Mouse (Mus musculus) intestine, embryonic 15.5 days (tissue): ENCODE measurements at regions not wholly inside any gene's neighbourhood (a gene's known extent, or its start where the extent isn't known, plus 50 kb on each side); places are given as distances from the start of the nearest gene placed in this dataset.
A peak's percentile ranks its signal among the peaks of the same experiment; 100 is the strongest.

Experiments
- ATAC-seq: fragments of 200-750 bp; cut with Nextera tagmentation; 2 replicates; pipeline ENCODE4 v1.8.0; 2017; ENCODE audit warnings: moderate TSS enrichment, moderate library complexity
- H3K27ac ChIP-seq: fragments of 300-500 bp; sonication (generic); 2 replicates; pipeline ENCODE4 v1.5.1; 2015; ENCODE audit warnings: mild to moderate bottlenecking, inconsistent platforms
- H3K27me3 ChIP-seq: fragments of 300-500 bp; sonication (generic); replicated peaks from 2 replicates; pipeline ENCODE4 v1.6.1; 2015; ENCODE audit warnings: inconsistent platforms
- H3K36me3 ChIP-seq: fragments of 300-500 bp; sonication (generic); 2 replicates; pipeline ENCODE4 v1.6.1; 2015; ENCODE audit warnings: inconsistent platforms
- H3K4me1 ChIP-seq: fragments of 300-500 bp; sonication (generic); replicated peaks from 2 replicates; pipeline ENCODE4 v1.6.1; 2015; ENCODE audit warnings: inconsistent platforms
- H3K4me2 ChIP-seq: fragments of 300-500 bp; sonication (generic); replicated peaks from 2 replicates; pipeline ENCODE4 v1.6.1; 2015; ENCODE audit warnings: mild to moderate bottlenecking, inconsistent platforms
- H3K4me3 ChIP-seq: fragments of 300-500 bp; sonication (generic); replicated peaks from 2 replicates; pipeline ENCODE4 v1.5.1; 2015; ENCODE audit warnings: inconsistent platforms
- H3K9ac ChIP-seq: fragments of 300-500 bp; sonication (generic); 2 replicates; pipeline ENCODE4 v1.6.1; 2015; ENCODE audit warnings: inconsistent platforms
- H3K9me3 ChIP-seq: fragments of 300-500 bp; sonication (generic); 2 replicates; pipeline ENCODE4 v1.6.1; 2016; ENCODE audit warnings: inconsistent platforms
- WGBS: fragments of 180-500 bp; shearing (Covaris S2); methylation state at CpG from one replicate; pipeline ENCODE4 v1.1.7; 2015; 5-methylcytosine and 5-hydroxymethylcytosine counted together

- no peak overlapping the region for H3K27ac ChIP-seq
- H3K27me3 ChIP-seq = no peaks in the 10 kb centered on the region
- no peak for ATAC-seq
- H3K9ac ChIP-seq = no peak overlapping the region
- no peaks in the 10 kb centered on the region for H3K36me3 ChIP-seq
- no peaks in the 10 kb centered on the region for H3K9me3 ChIP-seq
- no peak overlapping the region for H3K4me3 ChIP-seq
- no peaks in the 10 kb centered on the region for H3K4me1 ChIP-seq
- H3K4me2 ChIP-seq = no peak overlapping the region
- 30% methylated on average over 9 of the region's 9 CpGs for WGBS
Measured at GRCm38 (mm10) chr10:125850370-125850769, 115.6 kb upstream of the Lrig3 start.

DNA sequence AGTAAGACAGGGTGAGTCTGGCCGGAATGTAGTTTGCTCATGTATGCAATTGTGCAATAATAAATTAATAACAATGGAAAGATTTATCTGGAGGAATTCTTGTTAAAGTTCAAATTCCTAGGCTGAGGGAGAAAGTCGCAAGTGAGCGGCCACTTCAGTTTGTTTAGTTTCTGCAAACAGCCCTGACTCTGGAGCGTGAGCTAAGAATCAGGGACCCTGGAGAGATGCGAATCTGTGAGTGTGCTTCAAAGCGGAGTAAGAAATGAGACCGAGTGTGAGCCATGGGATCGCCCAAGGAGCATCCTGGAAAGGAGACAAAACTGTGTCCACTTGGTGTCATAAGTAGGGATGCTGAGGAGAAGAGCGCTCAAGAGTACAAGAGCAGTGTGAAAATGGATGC lies 104.2 kb upstream of the Lrig3 start:
- H3K4me3 ChIP-seq = no peak overlapping the region
- WGBS = 53% methylated on average over 9 of the region's 9 CpGs
- H3K4me2 ChIP-seq = no peak overlapping the region
- no peak overlapping the region for H3K27ac ChIP-seq
- no peaks in the 10 kb centered on the region for H3K36me3 ChIP-seq
- H3K9ac ChIP-seq = no peak overlapping the region
- H3K9me3 ChIP-seq = no peaks in the 10 kb centered on the region
- ATAC-seq = no peak
- no peaks in the 10 kb centered on the region for H3K4me1 ChIP-seq
- no peaks in the 10 kb centered on the region for H3K27me3 ChIP-seq

DNA sequence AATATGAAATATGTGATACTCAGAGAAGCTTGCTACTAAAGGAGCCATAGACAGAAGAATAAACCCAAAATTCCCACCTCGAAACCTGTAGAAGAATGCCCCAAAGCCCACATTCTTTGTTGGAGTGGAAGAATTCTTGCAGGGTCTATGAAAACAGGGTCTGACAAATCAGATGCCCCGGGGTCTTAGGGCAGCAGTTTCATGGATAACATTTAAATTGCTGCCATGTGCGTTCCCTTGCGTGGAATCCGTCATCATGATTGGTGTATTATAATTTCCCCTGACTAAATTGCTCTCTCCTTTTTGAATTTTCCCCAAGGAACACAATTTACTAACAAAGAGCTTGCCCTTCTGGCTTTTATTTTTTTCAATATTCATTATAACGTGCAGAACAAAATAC lies 99.6 kb upstream of the Lrig3 start:
- Histone ChIP-seq H3K4me1 (no peaks in the 10 kb centered on the region), H3K4me2 (no peak overlapping the region), H3K36me3 (no peaks in the 10 kb centered on the region), H3K27me3 (no peaks in the 10 kb centered on the region), H3K9ac (no peak overlapping the region), H3K27ac (no peak overlapping the region), H3K9me3 (no peaks in the 10 kb centered on the region), H3K4me3 (no peak overlapping the region)
- WGBS = 87% methylated on average over 6 of the region's 6 CpGs
- ATAC-seq = no peak

GRCm38 (mm10) chr10:125884563-125884962 lies 81.4 kb upstream of the Lrig3 start:
- 63% methylated on average over 3 of the region's 3 CpGs for WGBS
- Histone ChIP-seq H3K9me3 (no peaks in the 10 kb centered on the region), H3K4me3 (no peak overlapping the region), H3K27me3 (no peaks in the 10 kb centered on the region), H3K4me2 (no peak overlapping the region), H3K9ac (no peak overlapping the region), H3K27ac (no peak overlapping the region), H3K36me3 (no peaks in the 10 kb centered on the region), H3K4me1 (no peaks in the 10 kb centered on the region)
- ATAC-seq = no peak

DNA sequence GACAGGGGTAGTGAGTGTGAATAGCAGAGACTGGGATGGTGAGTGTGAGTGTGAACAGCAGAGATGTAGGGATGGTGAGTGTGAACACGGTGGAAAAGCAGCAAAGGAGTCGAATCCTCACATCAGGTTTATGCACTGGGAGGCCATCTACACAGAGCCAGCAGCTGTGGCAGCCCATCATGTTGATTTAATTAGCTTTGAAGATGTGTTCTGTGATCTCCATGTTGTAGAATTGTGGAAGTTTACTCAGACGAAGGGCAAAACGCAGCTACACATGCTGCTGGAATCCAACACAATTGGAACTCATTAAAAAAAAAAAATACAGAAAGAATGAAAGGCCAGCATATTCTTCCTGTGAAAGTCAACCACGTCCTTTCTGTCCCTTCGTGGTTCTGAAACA lies 80.2 kb upstream of the Lrig3 start:
- Histone ChIP-seq H3K4me3 (no peak overlapping the region), H3K27ac (no peak overlapping the region), H3K27me3 (no peaks in the 10 kb centered on the region), H3K4me2 (no peak overlapping the region), H3K4me1 (no peaks in the 10 kb centered on the region), H3K9me3 (no peaks in the 10 kb centered on the region), H3K9ac (no peak overlapping the region), H3K36me3 (no peaks in the 10 kb centered on the region)
- no peak for ATAC-seq
- WGBS = 66% methylated on average over 6 of the region's 6 CpGs

GRCm38 (mm10) chr10:125892122-125892521 lies 73.8 kb upstream of the Lrig3 start:
- Histone ChIP-seq H3K36me3 (no peaks in the 10 kb centered on the region), H3K4me2 (no peak overlapping the region)

DNA sequence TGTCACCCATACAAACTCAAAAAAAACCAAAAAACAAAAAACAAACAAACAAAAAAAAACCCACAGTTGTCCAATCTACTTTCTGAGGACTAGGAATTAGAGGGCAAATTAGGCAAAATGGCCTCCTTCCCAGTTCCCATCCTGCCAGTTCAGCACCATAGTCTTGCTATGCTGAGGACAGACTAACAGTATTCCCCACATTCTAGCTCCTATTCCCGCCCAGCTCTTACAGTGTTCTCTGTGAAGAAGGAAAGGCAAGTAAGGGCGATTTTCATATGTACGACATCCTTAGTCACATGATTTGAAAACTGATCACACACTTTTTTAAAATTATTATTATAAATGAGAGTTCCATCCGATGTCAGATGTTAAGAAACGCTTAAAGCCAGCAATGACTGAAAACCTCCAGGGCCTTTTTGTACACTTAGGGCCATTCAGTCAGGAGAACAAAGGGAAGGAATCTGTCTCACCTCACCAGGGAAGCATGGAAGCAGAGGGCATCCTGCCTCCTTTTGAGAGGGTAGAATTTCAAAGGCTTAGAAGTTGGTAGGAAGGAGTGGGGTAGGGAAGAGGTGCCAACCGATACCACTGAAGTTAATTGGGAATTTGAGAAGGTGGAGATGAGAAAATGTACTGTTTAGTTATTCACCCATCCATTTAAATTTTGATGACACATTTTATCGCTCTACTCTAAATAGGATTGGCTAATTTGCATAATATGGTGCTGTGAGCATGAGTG lies 70.1 kb upstream of the Lrig3 start:
- Histone ChIP-seq H3K4me3 (no peak overlapping the region), H3K27ac (no peak overlapping the region), H3K27me3 (no peaks in the 10 kb centered on the region), H3K9me3 (no peaks in the 10 kb centered on the region), H3K36me3 (no peaks in the 10 kb centered on the region), H3K4me2 (no peak overlapping the region), H3K4me1 (no peaks in the 10 kb centered on the region), H3K9ac (no peak overlapping the region)
- no peak for ATAC-seq
- WGBS = 78% methylated on average over 7 of the region's 7 CpGs

More at GRCm38 (mm10) chr10:125892122-125892521, 73.8 kb upstream of the Lrig3 start:
- no peak overlapping the region for H3K27ac ChIP-seq
- H3K9ac ChIP-seq = no peak overlapping the region
- H3K4me3 ChIP-seq = no peak overlapping the region
- H3K27me3 ChIP-seq = no peaks in the 10 kb centered on the region
- WGBS = 68% methylated on average over 7 of the region's 7 CpGs
- ATAC-seq = no peak
- H3K4me1 ChIP-seq = no peaks in the 10 kb centered on the region
- H3K9me3 ChIP-seq = no peaks in the 10 kb centered on the region

DNA sequence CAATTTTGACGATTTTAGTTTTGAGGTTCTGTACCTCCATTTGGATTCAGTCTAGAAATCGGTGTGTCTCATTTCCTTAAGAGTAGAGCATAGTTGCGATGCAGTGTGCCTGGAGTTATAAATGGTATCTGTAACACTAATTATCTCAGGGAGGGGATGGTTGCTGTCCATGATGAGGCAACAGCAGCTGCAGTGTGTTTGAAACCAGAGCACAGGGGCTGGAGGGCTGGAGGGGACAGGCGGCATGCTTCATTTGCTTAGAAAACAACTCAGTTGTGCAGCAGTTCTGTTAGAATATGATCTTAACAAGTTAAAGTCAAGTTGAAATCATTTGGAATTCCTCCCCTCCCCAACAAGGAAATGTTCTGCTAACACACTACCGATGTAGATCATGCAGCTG lies 69.3 kb upstream of the Lrig3 start:
- H3K27me3 ChIP-seq = no peaks in the 10 kb centered on the region
- no peaks in the 10 kb centered on the region for H3K36me3 ChIP-seq
- no peaks in the 10 kb centered on the region for H3K4me1 ChIP-seq
- WGBS = 54% methylated on average over 5 of the region's 5 CpGs
- H3K27ac ChIP-seq = no peak overlapping the region
- no peak for ATAC-seq
- no peak overlapping the region for H3K4me3 ChIP-seq
- H3K4me2 ChIP-seq = no peak overlapping the region
- H3K9ac ChIP-seq = no peak overlapping the region
- no peaks in the 10 kb centered on the region for H3K9me3 ChIP-seq

DNA sequence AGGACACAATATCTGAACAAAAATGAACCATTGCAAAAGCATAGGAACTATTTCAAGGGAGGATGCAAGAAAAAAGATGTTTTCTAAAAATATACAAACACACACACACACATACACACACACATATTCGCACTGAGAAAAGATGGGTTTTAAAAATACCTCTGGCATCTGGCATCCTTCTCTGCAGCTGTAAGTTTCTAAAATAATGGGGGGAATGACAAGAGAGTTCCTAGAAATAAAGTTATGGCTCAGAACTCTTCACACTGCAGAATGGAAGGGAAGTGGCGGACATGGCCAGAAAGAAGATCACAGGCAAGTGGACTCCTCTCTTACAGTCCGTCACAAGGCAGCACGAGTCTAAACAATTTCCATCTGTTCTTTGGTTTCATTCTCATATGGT lies 66.5 kb upstream of the Lrig3 start:
- H3K27me3 ChIP-seq = no peaks in the 10 kb centered on the region
- H3K9me3 ChIP-seq = no peaks in the 10 kb centered on the region
- H3K4me2 ChIP-seq = no peak overlapping the region
- H3K36me3 ChIP-seq = no peaks in the 10 kb centered on the region
- H3K4me1 ChIP-seq = no peaks in the 10 kb centered on the region
- no peak overlapping the region for H3K9ac ChIP-seq
- no peak overlapping the region for H3K27ac ChIP-seq
- no peak overlapping the region for H3K4me3 ChIP-seq
- WGBS = 71% methylated on average over 4 of the region's 4 CpGs
- no peak for ATAC-seq

- H3K9me3 ChIP-seq = no peaks in the 10 kb centered on the region
- H3K36me3 ChIP-seq = no peaks in the 10 kb centered on the region
- WGBS = 82% methylated on average over 2 of the region's 2 CpGs
- H3K4me2 ChIP-seq = no peak overlapping the region
- H3K27me3 ChIP-seq = no peaks in the 10 kb centered on the region
- no peaks in the 10 kb centered on the region for H3K4me1 ChIP-seq
- H3K27ac ChIP-seq = no peak overlapping the region
- no peak overlapping the region for H3K4me3 ChIP-seq
- no peak for ATAC-seq
- H3K9ac ChIP-seq = no peak overlapping the region
Measured at GRCm38 (mm10) chr10:125900562-125900961, 65.4 kb upstream of the Lrig3 start.

GRCm38 (mm10) chr10:125902668-125903067 lies 63.3 kb upstream of the Lrig3 start:
- H3K9me3 ChIP-seq = no peaks in the 10 kb centered on the region
- no peak overlapping the region for H3K9ac ChIP-seq
- no peak for ATAC-seq
- no peak overlapping the region for H3K27ac ChIP-seq
- H3K4me1 ChIP-seq = no peaks in the 10 kb centered on the region
- no peaks in the 10 kb centered on the region for H3K36me3 ChIP-seq
- H3K4me3 ChIP-seq = no peak overlapping the region
- H3K4me2 ChIP-seq = no peak overlapping the region
- no peaks in the 10 kb centered on the region for H3K27me3 ChIP-seq
- WGBS = 81% methylated on average over 5 of the region's 5 CpGs

DNA sequence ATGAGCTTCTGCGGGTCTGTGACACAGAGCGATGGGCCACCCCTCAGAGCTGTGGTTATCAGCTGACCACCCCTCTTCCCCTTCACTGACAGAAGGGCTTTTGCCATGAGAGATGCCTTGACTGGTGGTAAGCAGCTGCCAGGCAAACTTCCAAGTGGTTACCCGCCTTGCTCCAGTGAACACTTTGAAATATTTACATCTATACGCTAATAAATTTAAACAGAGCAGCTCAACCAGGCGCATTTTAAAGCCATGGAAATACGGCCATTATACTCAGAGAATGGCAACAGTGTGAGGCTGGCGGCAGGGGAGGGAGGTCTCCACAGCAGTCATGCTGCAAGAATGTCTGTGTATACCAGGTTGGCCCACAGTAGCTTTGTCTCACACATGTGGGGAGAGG lies 53.8 kb upstream of the Lrig3 start:
- no peaks in the 10 kb centered on the region for H3K27me3 ChIP-seq
- peak; percentile 41; the same call in 1 of the 2 replicates for ATAC-seq
- H3K36me3 ChIP-seq = no peaks in the 10 kb centered on the region
- 33% methylated on average over 7 of the region's 7 CpGs for WGBS
- peak overlapping the region; percentile 46; the same call in 1 of the 2 replicates for H3K27ac ChIP-seq
- no peak overlapping the region for H3K4me2 ChIP-seq
- no peaks in the 10 kb centered on the region; the same call in 1 of the 2 replicates for H3K4me1 ChIP-seq
- H3K4me3 ChIP-seq = no peak overlapping the region
- H3K9me3 ChIP-seq = no peaks in the 10 kb centered on the region
- no peak overlapping the region for H3K9ac ChIP-seq
